Comparison of ENCODE assay signal across 15 mouse cellular contexts in the genomic region with DNA sequence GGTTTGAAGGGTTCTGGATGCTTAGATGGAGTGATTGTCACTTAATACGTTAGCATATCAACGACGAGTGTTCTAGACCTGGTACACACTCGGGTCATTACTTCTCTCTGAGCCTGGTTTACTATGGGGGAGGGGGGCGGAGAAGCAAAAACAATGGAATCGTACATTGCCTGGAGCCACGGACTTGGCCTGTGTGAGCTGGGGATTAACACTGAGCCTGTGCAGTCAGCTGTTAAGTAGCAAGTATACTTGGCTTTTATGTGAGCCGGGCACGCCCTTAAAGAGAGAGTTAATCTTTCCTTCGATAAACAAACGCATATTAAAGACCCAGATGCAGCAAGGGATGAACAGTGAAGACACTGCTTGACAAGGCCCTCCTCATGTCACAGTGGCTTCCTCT. TPM values are rescaled to one million over a fixed set of nuclear protein-coding genes. Genes with fewer than 3 reads are reported as not detected.
DNase-seq lines count a peak whose midpoint lies in the region; ATAC-seq and TF ChIP-seq lines count a peak whose summit lies in the region.
"Had no signal": no experiment of that assay in that cellular context is flagged by ENCODE, and none has a peak within 500 bp of the region (broad histone marks: within the 10 kb centered on the region; RNA-seq: fewer than 3 reads in every experiment).

No protein-coding gene starts in this region.

- no peak for TF ChIP-seq CTCF in stomach, postnatal 0 days (IDR thresholded peaks at IDR 0.05; ENCODE audit: low read depth)

- H3K9me3 ChIP-seq in kidney, embryonic 14.5 days (ENCODE audit: control insufficient read depth, low read length) = no peaks in the 10 kb centered on the region
- H3K9me3 ChIP-seq in midbrain, embryonic 12.5 days = no peaks in the 10 kb centered on the region
- H3K9me3 ChIP-seq in midbrain, embryonic 16.5 days (replicated peaks; ENCODE audit: control insufficient read depth, low read length, poor library complexity, severe bottlenecking) = no peaks in the 10 kb centered on the region
- H3K9me3 ChIP-seq in stomach, postnatal 0 days (ENCODE audit: control insufficient read depth, low read length) = no peaks in the 10 kb centered on the region
- H3K9me3 ChIP-seq: heart, embryonic 15.5 days; hindbrain, embryonic 10.5 days; neural tube, embryonic 15.5 days had no signal

- H3K27me3 ChIP-seq in kidney, embryonic 14.5 days (ENCODE audit: control insufficient read depth, insufficient read depth, low read length) = no peaks in the 10 kb centered on the region
- no peaks in the 10 kb centered on the region for H3K27me3 ChIP-seq in midbrain, embryonic 12.5 days
- no peaks in the 10 kb centered on the region for H3K27me3 ChIP-seq in midbrain, embryonic 16.5 days (ENCODE audit: control insufficient read depth, insufficient read depth, low read depth, low read length)
- no peaks in the 10 kb centered on the region for H3K27me3 ChIP-seq in stomach, postnatal 0 days (ENCODE audit: control insufficient read depth, insufficient read depth, low read length)
- H3K27me3 ChIP-seq: heart, embryonic 15.5 days; neural tube, embryonic 15.5 days had no signal

- H3K4me2 ChIP-seq in kidney, embryonic 14.5 days (replicated peaks; ENCODE audit: low read depth, low read length) = no peak overlapping the region
- H3K4me2 ChIP-seq in midbrain, embryonic 12.5 days (replicated peaks) = no peak overlapping the region
- H3K4me2 ChIP-seq in midbrain, embryonic 16.5 days (ENCODE audit: low read length) = no peak overlapping the region
- no peak overlapping the region for H3K4me2 ChIP-seq in stomach, postnatal 0 days (replicated peaks; ENCODE audit: low read depth)
- H3K4me2 ChIP-seq: heart, embryonic 15.5 days; neural tube, embryonic 15.5 days had no signal

- H3K4me1 ChIP-seq in kidney, embryonic 14.5 days (ENCODE audit: control insufficient read depth, insufficient read depth, low read length) = peaks cover 5% of the 10 kb centered on the region; the same call in 1 of the 2 replicates
- peaks cover 6% of the 10 kb centered on the region for H3K4me1 ChIP-seq in midbrain, embryonic 12.5 days
- no peaks in the 10 kb centered on the region for H3K4me1 ChIP-seq in midbrain, embryonic 16.5 days (ENCODE audit: control insufficient read depth, insufficient read depth, low read length)
- no peaks in the 10 kb centered on the region; the same call in 1 of the 2 replicates for H3K4me1 ChIP-seq in stomach, postnatal 0 days (replicated peaks; ENCODE audit: control insufficient read depth, insufficient read depth)
- H3K4me1 ChIP-seq: neural tube, embryonic 15.5 days had no signal

- H3K27ac ChIP-seq in kidney, embryonic 14.5 days (ENCODE audit: low read depth, low read length) = 0 out of 2 replicates have a peak overlapping the region, but pooled peaks have one; percentile 32
- no peak overlapping the region for H3K27ac ChIP-seq in midbrain, embryonic 12.5 days (replicated peaks)
- H3K27ac ChIP-seq in midbrain, embryonic 16.5 days (ENCODE audit: low read length) = no peak overlapping the region
- peak overlapping the region; percentile 58 for H3K27ac ChIP-seq in stomach, postnatal 0 days (replicated peaks)
- H3K27ac ChIP-seq: heart, adult 2 months; hindbrain, embryonic 10.5 days; neural tube, embryonic 15.5 days had no signal

- DNase-seq in kidney, adult 11 months = no peak
- no peak for DNase-seq in stomach, postnatal 0 days (ENCODE audit: low spot score)
- DNase-seq in thymus, postnatal 36 days = no peak
- DNase-seq: cerebellum, postnatal 25 days; left cerebral cortex, postnatal 4 days had no signal

- H3K36me3 ChIP-seq in kidney, embryonic 14.5 days (ENCODE audit: control insufficient read depth, insufficient read depth, low read length) = no peaks in the 10 kb centered on the region
- no peaks in the 10 kb centered on the region for H3K36me3 ChIP-seq in midbrain, embryonic 12.5 days
- H3K36me3 ChIP-seq in midbrain, embryonic 16.5 days (ENCODE audit: control insufficient read depth, insufficient read depth, low read length) = no peaks in the 10 kb centered on the region
- no peaks in the 10 kb centered on the region for H3K36me3 ChIP-seq in stomach, postnatal 0 days (ENCODE audit: control insufficient read depth, insufficient read depth, low read length)
- H3K36me3 ChIP-seq: heart, embryonic 15.5 days; hindbrain, embryonic 10.5 days; neural tube, embryonic 15.5 days had no signal

- no peak overlapping the region for H3K4me3 ChIP-seq in kidney, embryonic 14.5 days (ENCODE audit: low read length)
- no peak overlapping the region for H3K4me3 ChIP-seq in midbrain, embryonic 12.5 days
- H3K4me3 ChIP-seq in midbrain, embryonic 16.5 days (ENCODE audit: low read depth, low read length) = no peak overlapping the region
- H3K4me3 ChIP-seq in stomach, postnatal 0 days (ENCODE audit: low read depth, low read length) = no peak overlapping the region
- H3K4me3 ChIP-seq: erythroblast, embryonic 14.5 days; heart, adult 2 months; heart, embryonic 15.5 days; hindbrain, embryonic 10.5 days; neural tube, embryonic 15.5 days had no signal

- peak; percentile 50 for ATAC-seq in kidney, embryonic 14.5 days (ENCODE audit: low FRiP score, low TSS enrichment)
- peak; percentile 65; the same call in 1 of the 2 replicates for ATAC-seq in midbrain, embryonic 12.5 days (ENCODE audit: low FRiP score, low read depth)
- no peak for ATAC-seq in midbrain, embryonic 16.5 days
- 0 out of 2 replicates have a peak, but pooled peaks have one; percentile 19 for ATAC-seq in megakaryocyte-erythroid progenitor cell, adult 5-6 weeks (replicated peaks; ENCODE audit: low FRiP score, low TSS enrichment, poor library complexity, severe bottlenecking)
- peak; percentile 53; the same call in 1 of the 2 replicates for ATAC-seq in stomach, postnatal 0 days (ENCODE audit: low FRiP score, low TSS enrichment)
- ATAC-seq: inflammation-experienced regulatory T-cells, adult 6 months had no signal

- no peak overlapping the region for H3K9ac ChIP-seq in kidney, embryonic 14.5 days (ENCODE audit: low read depth, low read length)
- H3K9ac ChIP-seq in midbrain, embryonic 12.5 days (replicated peaks) = no peak overlapping the region
- no peak overlapping the region for H3K9ac ChIP-seq in midbrain, embryonic 16.5 days (ENCODE audit: low read depth, low read length)
- no peak overlapping the region for H3K9ac ChIP-seq in stomach, postnatal 0 days (ENCODE audit: low read length)
- H3K9ac ChIP-seq: heart, embryonic 15.5 days; neural tube, embryonic 15.5 days had no signal

- TF ChIP-seq EP300 in stomach, postnatal 0 days (optimal IDR thresholded peaks at IDR 0.05) = no peak

- 54% methylated on average over 11 of the region's 11 CpGs for WGBS in kidney, embryonic 14.5 days
- 39% methylated on average over 11 of the region's 11 CpGs for WGBS in midbrain, embryonic 12.5 days
- 35% methylated on average over 11 of the region's 11 CpGs for WGBS in midbrain, embryonic 16.5 days
- 50% methylated on average over 11 of the region's 11 CpGs for WGBS in stomach, postnatal 0 days

RNA-seq across cellular contexts. Expression of a gene that starts 16.7 kb away (rescaled TPM):
- polyA plus RNA-seq in kidney, embryonic 14.5 days (2014; fragmentation: Nextera tagmentation; extraction: Ambion mirVana) = 4.3 and 4.7 TPM in 2 replicates
- polyA plus RNA-seq in midbrain, embryonic 12.5 days (2016; fragmentation: Nextera tagmentation; extraction: Ambion mirVana) = 3.5 and 4.4 TPM in 2 replicates
- polyA plus RNA-seq in midbrain, embryonic 16.5 days (2015; fragmentation: Nextera tagmentation; extraction: Ambion mirVana) = 2.6 and 2.7 TPM in 2 replicates
- 15.9 and 34.5 TPM in 2 replicates for total RNA-seq in megakaryocyte-erythroid progenitor cell, adult 5-6 weeks (2014; fragmentation: Nextera tagmentation)
- 12.5 and 19.3 TPM in 2 replicates for total RNA-seq in megakaryocyte-erythroid progenitor cell, adult 5-6 weeks (2017)
- polyA plus RNA-seq in stomach, postnatal 0 days (2015; fragmentation: Nextera tagmentation; extraction: Ambion mirVana) = 1.5 and 1.8 TPM in 2 replicates

Comparison
In these comparisons a context has a peak if more than half of its experiments do, and no peak if none do; other contexts are left out.
1. H3K27ac ChIP-seq: peak in kidney, embryonic 14.5 days (single experiment) and stomach, postnatal 0 days (single experiment); none in midbrain, embryonic 12.5 days (single experiment) and midbrain, embryonic 16.5 days (single experiment).